In the genomic region with DNA sequence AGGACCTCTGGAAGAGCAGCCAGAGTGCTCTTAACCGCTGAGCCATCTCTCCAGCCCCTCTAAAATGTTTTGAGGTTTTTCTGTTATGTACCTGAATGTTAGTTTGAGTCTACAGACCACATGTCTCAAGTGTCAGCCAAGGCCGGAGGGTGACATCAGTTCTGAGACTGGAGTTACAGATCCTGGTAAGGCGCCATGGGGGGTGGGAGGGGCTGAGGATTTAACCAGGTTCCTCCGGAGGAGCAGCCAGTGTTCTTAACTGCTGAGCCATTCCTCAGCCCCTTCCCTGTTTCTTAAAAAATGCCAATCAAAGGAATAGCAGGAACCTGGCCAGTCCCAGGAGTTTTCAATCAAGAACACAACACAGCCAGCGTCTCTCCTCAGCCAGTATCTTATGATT, we compare ENCODE assay signal across 12 mouse cellular contexts. TPM values are rescaled to one million over a fixed set of nuclear protein-coding genes. Genes with fewer than 3 reads are reported as not detected.
DNase-seq lines count a peak whose midpoint lies in the region; ATAC-seq and TF ChIP-seq lines count a peak whose summit lies in the region.
"Had no signal": no experiment of that assay in that cellular context is flagged by ENCODE, and none has a peak within 500 bp of the region (broad histone marks: within the 10 kb centered on the region; RNA-seq: fewer than 3 reads in every experiment).

No protein-coding gene starts in this region.

- H3K27me3 ChIP-seq in heart, embryonic 13.5 days (replicated peaks) = no peaks in the 10 kb centered on the region
- H3K27me3 ChIP-seq in midbrain, embryonic 10.5 days (ENCODE audit: low read depth, poor library complexity, severe bottlenecking) = no peaks in the 10 kb centered on the region
- H3K27me3 ChIP-seq in midbrain, postnatal 0 days (ENCODE audit: insufficient read depth, low read length) = no peaks in the 10 kb centered on the region
- H3K27me3 ChIP-seq in embryonic facial prominence, embryonic 12.5 days = no peaks in the 10 kb centered on the region
- H3K27me3 ChIP-seq in liver, postnatal 0 days (ENCODE audit: insufficient read depth, low read length) = no peaks in the 10 kb centered on the region
- no peaks in the 10 kb centered on the region for H3K27me3 ChIP-seq in forebrain, postnatal 0 days (ENCODE audit: insufficient read depth, low read length)

- TF ChIP-seq EP300 in liver, postnatal 0 days (IDR thresholded peaks at IDR 0.05; ENCODE audit: low read depth) = no peak

- peak overlapping the region; percentile 87 for H3K4me2 ChIP-seq in heart, embryonic 13.5 days
- H3K4me2 ChIP-seq in midbrain, postnatal 0 days (ENCODE audit: low read depth, low read length, poor library complexity, severe bottlenecking) = no peak overlapping the region
- peak overlapping the region; percentile 81; the same call in 1 of the 2 replicates for H3K4me2 ChIP-seq in embryonic facial prominence, embryonic 12.5 days (replicated peaks)
- H3K4me2 ChIP-seq in liver, postnatal 0 days (ENCODE audit: low read depth, low read length) = peak overlapping the region; percentile 84
- no peak overlapping the region for H3K4me2 ChIP-seq in forebrain, postnatal 0 days (ENCODE audit: low read depth)

- no peak overlapping the region for H3K27ac ChIP-seq in heart, embryonic 13.5 days (replicated peaks)
- H3K27ac ChIP-seq in midbrain, embryonic 10.5 days (replicated peaks) = no peak overlapping the region
- no peak overlapping the region for H3K27ac ChIP-seq in midbrain, postnatal 0 days (ENCODE audit: low read depth, low read length)
- H3K27ac ChIP-seq in embryonic facial prominence, embryonic 12.5 days = no peak overlapping the region
- 0 out of 2 replicates have a peak overlapping the region, but pooled peaks have one; percentile 12 for H3K27ac ChIP-seq in liver, postnatal 0 days (ENCODE audit: low read depth)
- no peak overlapping the region for H3K27ac ChIP-seq in forebrain, postnatal 0 days (ENCODE audit: low read depth, low read length)

- no peak for TF ChIP-seq CTCF in midbrain, postnatal 0 days (IDR thresholded peaks at IDR 0.05)
- TF ChIP-seq CTCF in liver, postnatal 0 days (IDR thresholded peaks at IDR 0.05; ENCODE audit: low read depth) = no peak
- TF ChIP-seq CTCF in forebrain, postnatal 0 days (IDR thresholded peaks at IDR 0.05; ENCODE audit: low read depth) = no peak

- DNase-seq in heart, adult 18-20 months = no peak
- DNase-seq in midbrain, embryonic 10.5 days (ENCODE audit: low spot score) = no peak
- no peak for DNase-seq in midbrain, postnatal 0 days (ENCODE audit: low spot score)
- no peak for DNase-seq in liver, postnatal 0 days
- DNase-seq in adrenal gland, adult 8-10 months = no peak
- no peak for DNase-seq in forebrain, postnatal 0 days
- DNase-seq: embryo, embryonic 11 days; gastrocnemius, postnatal 25 days; kidney, adult 18-20 months; thymus, adult 18-20 months had no signal

- H3K4me3 ChIP-seq in heart, embryonic 13.5 days = peak overlapping the region; percentile 93; the same call in 1 of the 2 replicates
- H3K4me3 ChIP-seq in midbrain, embryonic 10.5 days = peak overlapping the region; percentile 87; the same call in 1 of the 2 replicates
- H3K4me3 ChIP-seq in midbrain, postnatal 0 days (ENCODE audit: low read depth, low read length) = no peak overlapping the region
- H3K4me3 ChIP-seq in embryonic facial prominence, embryonic 12.5 days = peak overlapping the region; percentile 82; the same call in 1 of the 2 replicates
- peak overlapping the region; percentile 0; the same call in 1 of the 2 replicates for H3K4me3 ChIP-seq in liver, postnatal 0 days (ENCODE audit: low read depth, low read length)
- H3K4me3 ChIP-seq in forebrain, postnatal 0 days (ENCODE audit: low read depth, low read length) = no peak overlapping the region

- ATAC-seq in heart, embryonic 13.5 days (ENCODE audit: extremely low read depth, insufficient number of reproducible peaks, low FRiP score, low TSS enrichment) = no peak
- no peak for ATAC-seq in midbrain, postnatal 0 days (ENCODE audit: low FRiP score)
- no peak for ATAC-seq in embryonic facial prominence, embryonic 12.5 days (ENCODE audit: insufficient number of reproducible peaks, insufficient read depth, low FRiP score, low TSS enrichment)
- no peak for ATAC-seq in liver, postnatal 0 days
- no peak for ATAC-seq in forebrain, postnatal 0 days

- H3K9me3 ChIP-seq in heart, embryonic 13.5 days = no peaks in the 10 kb centered on the region
- H3K9me3 ChIP-seq in midbrain, embryonic 10.5 days (replicated peaks) = no peaks in the 10 kb centered on the region
- no peaks in the 10 kb centered on the region for H3K9me3 ChIP-seq in midbrain, postnatal 0 days (ENCODE audit: low read length)
- H3K9me3 ChIP-seq in embryonic facial prominence, embryonic 12.5 days = no peaks in the 10 kb centered on the region
- H3K9me3 ChIP-seq in liver, postnatal 0 days (ENCODE audit: low read length) = no peaks in the 10 kb centered on the region
- H3K9me3 ChIP-seq in forebrain, postnatal 0 days (ENCODE audit: low read length) = no peaks in the 10 kb centered on the region

- H3K9ac ChIP-seq in heart, embryonic 13.5 days = peak overlapping the region; percentile 99
- no peak overlapping the region for H3K9ac ChIP-seq in midbrain, postnatal 0 days (replicated peaks; ENCODE audit: low read length, poor library complexity, severe bottlenecking)
- no peak overlapping the region for H3K9ac ChIP-seq in embryonic facial prominence, embryonic 12.5 days
- H3K9ac ChIP-seq in liver, postnatal 0 days (replicated peaks) = no peak overlapping the region
- no peak overlapping the region for H3K9ac ChIP-seq in forebrain, postnatal 0 days

- peaks cover 10% of the 10 kb centered on the region; the same call in 1 of the 2 replicates for H3K36me3 ChIP-seq in heart, embryonic 13.5 days
- peaks cover 12% of the 10 kb centered on the region for H3K36me3 ChIP-seq in midbrain, embryonic 10.5 days
- H3K36me3 ChIP-seq in midbrain, postnatal 0 days (ENCODE audit: insufficient read depth, low read length) = no peaks in the 10 kb centered on the region
- H3K36me3 ChIP-seq in embryonic facial prominence, embryonic 12.5 days = no peaks in the 10 kb centered on the region
- peaks cover 6% of the 10 kb centered on the region for H3K36me3 ChIP-seq in liver, postnatal 0 days (replicated peaks; ENCODE audit: insufficient read depth, low read length)
- no peaks in the 10 kb centered on the region for H3K36me3 ChIP-seq in forebrain, postnatal 0 days (ENCODE audit: insufficient read depth)

- WGBS in heart, embryonic 13.5 days = 38% methylated on average over 5 of the region's 5 CpGs
- WGBS in midbrain, embryonic 10.5 days = 42% methylated on average over 5 of the region's 5 CpGs
- 29% methylated on average over 5 of the region's 5 CpGs for WGBS in midbrain, postnatal 0 days
- WGBS in embryonic facial prominence, embryonic 12.5 days = 47% methylated on average over 5 of the region's 5 CpGs
- WGBS in liver, postnatal 0 days (ENCODE audit: insufficient replicate concordance) = 76% methylated on average over 5 of the region's 5 CpGs
- 43% methylated on average over 5 of the region's 5 CpGs for WGBS in forebrain, postnatal 0 days

- H3K4me1 ChIP-seq in heart, embryonic 13.5 days = peaks cover 40% of the 10 kb centered on the region
- H3K4me1 ChIP-seq in midbrain, embryonic 10.5 days = peaks cover 40% of the 10 kb centered on the region
- H3K4me1 ChIP-seq in midbrain, postnatal 0 days (ENCODE audit: insufficient read depth, low read length) = peaks cover 8% of the 10 kb centered on the region; the same call in 1 of the 2 replicates
- peaks cover 22% of the 10 kb centered on the region for H3K4me1 ChIP-seq in embryonic facial prominence, embryonic 12.5 days
- H3K4me1 ChIP-seq in liver, postnatal 0 days (ENCODE audit: insufficient read depth) = peaks cover 61% of the 10 kb centered on the region
- H3K4me1 ChIP-seq in forebrain, postnatal 0 days (ENCODE audit: insufficient read depth) = peaks cover 16% of the 10 kb centered on the region

RNA-seq across cellular contexts. Expression of gene Rab35, which starts 1.4 kb away (rescaled TPM):
- 13.1 and 15.7 TPM in 2 replicates for polyA plus RNA-seq in heart, embryonic 13.5 days (2015; fragmentation: Nextera tagmentation; extraction: Ambion mirVana)
- 10 to 100 TPM; 45.7 to 46.6 TPM for total RNA-seq in heart, adult 18-20 months (2021)
- polyA plus RNA-seq in midbrain, embryonic 10.5 days (2016; fragmentation: Nextera tagmentation; extraction: Ambion mirVana) = 11.8 and 13.3 TPM in 2 replicates
- 97.4 and 99.0 TPM in 2 replicates for total RNA-seq in midbrain, postnatal 0 days (2014; rRNA removed)
- 23.0 and 24.5 TPM in 2 replicates for polyA plus RNA-seq in midbrain, postnatal 0 days (2015; fragmentation: Nextera tagmentation; extraction: Ambion mirVana)
- 18.5 and 20.5 TPM in 2 replicates for polyA plus RNA-seq in embryonic facial prominence, embryonic 12.5 days (2016; fragmentation: Nextera tagmentation; extraction: Ambion mirVana)
- 7.6 and 8.6 TPM in 2 replicates for polyA plus RNA-seq in liver, postnatal 0 days (2015; fragmentation: Nextera tagmentation; extraction: Ambion mirVana)
- total RNA-seq in adrenal gland, adult 8-10 months (2022) = 10 to 100 TPM; 58.8 to 70.3 (median 60.6) TPM
- total RNA-seq in forebrain, postnatal 0 days (2014; rRNA removed) = 87.7 and 92.5 TPM in 2 replicates
- polyA plus RNA-seq in forebrain, postnatal 0 days (2015; fragmentation: Nextera tagmentation; extraction: Ambion mirVana) = 22.0 and 24.7 TPM in 2 replicates

Comparison
In these comparisons a context has a peak if more than half of its experiments do, and no peak if none do; other contexts are left out.
1. H3K4me3 ChIP-seq: peak in heart, embryonic 13.5 days (single experiment), midbrain, embryonic 10.5 days (single experiment), embryonic facial prominence, embryonic 12.5 days (single experiment) and liver, postnatal 0 days (single experiment); none in midbrain, postnatal 0 days (single experiment) and forebrain, postnatal 0 days (single experiment).
2. H3K4me2 ChIP-seq: peak in heart, embryonic 13.5 days (single experiment), embryonic facial prominence, embryonic 12.5 days (single experiment) and liver, postnatal 0 days (single experiment); none in midbrain, postnatal 0 days (single experiment) and forebrain, postnatal 0 days (single experiment).